Mouse (Mus musculus): Measurements from ENCODE around the gene Mup19.

- TF ChIP-seq CTCF (conservative IDR thresholded peaks at IDR 0.05; ENCODE audit: low read length) (no peak), NANOG (IDR thresholded peaks at IDR 0.05; ENCODE audit: borderline replicate concordance, low read length) (no peak), POU5F1 (IDR thresholded peaks at IDR 0.05; ENCODE audit: borderline replicate concordance, low read length) (no peak)
Measured at GRCm38 (mm10) chr4:61815602-61816001, 33.5 kb upstream of the Mup19 start.

All from E14TG2a.4 (cell line).